Mouse (Mus musculus): ENCODE data around the gene Adora2a.
"Not testable (repeated sequence)": the region's sequence is repeated elsewhere in the genome, so short reads cannot be mapped to it uniquely, and the experiment has no call there.

The Adora2a gene

DNA sequence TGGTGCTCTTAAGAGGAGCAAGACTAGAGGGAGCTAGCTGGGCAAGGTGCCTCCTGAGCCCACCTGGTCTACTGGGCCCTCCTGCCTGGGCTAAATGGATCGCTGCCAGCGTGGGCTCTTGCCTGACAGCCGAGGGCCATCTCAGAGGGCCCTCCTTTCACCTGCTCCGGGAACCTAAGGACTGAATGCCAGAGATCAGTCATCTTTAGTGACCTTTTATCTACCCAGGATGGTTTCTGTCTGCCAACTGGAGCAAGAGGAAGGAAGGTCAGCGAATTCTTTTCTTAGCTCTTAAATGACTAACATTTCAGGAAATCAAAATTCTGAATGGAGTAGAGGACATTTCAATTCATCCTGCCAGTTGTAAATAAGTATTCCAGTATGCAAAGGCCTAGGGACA is 33.9 kb downstream of the Adora2a start:
- no peak for DNase-seq (ENCODE audit: low spot score)

- no peak for DNase-seq (ENCODE audit: low spot score)
Measured at GRCm38 (mm10) chr10:75352541-75352940, 35.9 kb downstream of the Adora2a start.

DNA sequence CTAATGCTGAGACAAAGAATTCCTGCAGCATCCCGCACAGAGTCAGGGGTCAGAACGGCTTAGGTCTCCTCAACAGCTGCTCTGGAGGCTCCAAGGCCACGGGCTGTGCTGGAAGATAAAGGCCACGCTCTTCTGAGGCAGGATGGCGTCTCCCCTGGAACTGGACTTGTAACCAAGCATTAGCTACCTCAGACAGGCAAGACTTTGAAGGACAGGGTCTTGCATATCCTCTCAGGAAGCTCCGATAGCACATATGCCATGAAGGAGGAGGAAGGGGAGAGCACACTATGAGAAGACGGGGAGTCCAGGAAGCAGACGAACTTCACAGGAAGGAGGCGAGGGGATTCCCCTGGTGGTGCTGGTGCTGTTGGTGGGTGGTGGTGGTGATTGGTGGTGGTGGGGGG is 37.2 kb downstream of the Adora2a start:
- DNase-seq (ENCODE audit: low spot score): peak; percentile 37

DNA sequence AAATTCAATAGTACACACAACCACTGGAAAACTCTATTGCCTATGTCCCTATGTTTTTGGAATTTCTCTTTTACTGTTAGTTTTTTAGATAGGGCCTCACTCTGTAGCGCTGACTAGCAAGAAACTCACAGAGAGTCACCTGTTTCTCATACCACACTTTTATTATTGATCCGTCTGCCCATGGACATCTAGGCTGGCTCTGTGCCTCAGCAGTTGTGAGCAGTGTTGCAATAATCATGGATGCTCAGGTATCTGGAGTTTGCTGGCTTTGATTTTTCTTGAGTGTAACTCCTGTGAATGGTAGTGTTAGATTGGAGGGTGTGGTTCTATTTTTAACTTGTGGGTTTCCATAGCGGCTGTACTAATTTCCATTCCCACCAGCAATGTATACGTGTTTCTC is 38.7 kb downstream of the Adora2a start:
- DNase-seq (ENCODE audit: low spot score): no peak

DNA sequence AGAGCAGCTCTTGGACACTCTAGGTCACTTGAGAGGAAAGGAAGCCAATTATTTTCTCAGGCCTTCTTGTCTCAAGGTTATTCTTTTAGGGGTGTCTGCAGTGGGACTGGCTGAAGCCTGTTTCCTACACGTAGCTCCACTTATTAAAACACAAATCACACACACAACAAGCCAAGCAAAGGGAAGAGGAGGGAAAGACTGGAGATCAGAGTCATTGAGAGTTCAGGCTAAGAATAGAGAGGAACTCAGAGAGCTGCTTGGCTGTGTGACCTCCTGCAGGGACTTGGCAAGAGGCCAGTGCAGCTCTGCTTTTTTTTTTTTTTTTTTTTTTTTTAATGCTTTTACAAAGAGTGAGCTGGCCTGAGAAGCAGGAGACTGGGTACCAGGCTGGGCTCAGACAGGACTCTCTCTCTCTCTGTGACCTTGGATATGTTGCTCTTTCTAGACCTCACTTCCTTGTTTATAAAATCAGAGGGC is 47.6 kb downstream of the Adora2a start:
- DNase-seq (ENCODE audit: low spot score): not testable (repeated sequence)

DNA sequence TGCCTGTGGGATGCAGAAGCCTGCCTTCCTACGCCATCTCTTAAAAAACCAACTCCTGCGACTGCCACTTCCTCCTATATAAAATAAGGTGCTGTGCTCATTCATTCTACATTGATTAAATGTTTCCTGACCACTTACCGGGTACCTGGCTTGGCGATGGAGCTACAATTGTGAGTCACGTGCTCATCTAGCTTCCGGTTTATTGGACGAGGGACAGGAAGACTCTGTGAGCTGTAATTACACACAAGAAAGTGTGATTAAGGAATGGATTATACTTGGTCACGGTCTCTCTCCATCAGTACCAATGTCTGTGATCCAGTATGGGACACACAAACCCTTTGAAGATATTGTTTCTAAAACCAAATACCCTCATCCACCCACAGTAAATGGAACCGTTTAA is 48.1 kb downstream of the Adora2a start:
- no peak for DNase-seq (ENCODE audit: low spot score)

DNA sequence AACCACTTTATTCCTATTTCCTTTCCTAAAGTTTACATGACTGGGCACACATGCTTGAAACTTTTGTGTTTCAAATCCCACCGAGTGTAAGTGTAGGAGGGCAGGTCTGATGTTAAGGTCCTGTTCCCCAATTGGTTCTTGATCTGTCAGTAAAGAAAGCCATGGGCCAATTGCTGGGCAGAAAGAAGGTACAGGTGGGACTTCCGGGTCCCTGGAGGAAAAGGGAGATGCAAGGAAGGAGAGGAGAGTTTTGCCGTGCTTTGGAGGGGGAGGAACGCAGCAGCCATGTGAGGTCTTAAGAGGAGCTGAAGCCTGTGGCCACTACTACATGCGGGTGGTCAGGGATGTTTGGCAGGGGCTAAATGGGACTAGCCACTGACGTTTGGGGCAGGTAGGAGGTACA is 48.6 kb downstream of the Adora2a start:
- peak; percentile 45 for DNase-seq (ENCODE audit: low spot score)

DNA sequence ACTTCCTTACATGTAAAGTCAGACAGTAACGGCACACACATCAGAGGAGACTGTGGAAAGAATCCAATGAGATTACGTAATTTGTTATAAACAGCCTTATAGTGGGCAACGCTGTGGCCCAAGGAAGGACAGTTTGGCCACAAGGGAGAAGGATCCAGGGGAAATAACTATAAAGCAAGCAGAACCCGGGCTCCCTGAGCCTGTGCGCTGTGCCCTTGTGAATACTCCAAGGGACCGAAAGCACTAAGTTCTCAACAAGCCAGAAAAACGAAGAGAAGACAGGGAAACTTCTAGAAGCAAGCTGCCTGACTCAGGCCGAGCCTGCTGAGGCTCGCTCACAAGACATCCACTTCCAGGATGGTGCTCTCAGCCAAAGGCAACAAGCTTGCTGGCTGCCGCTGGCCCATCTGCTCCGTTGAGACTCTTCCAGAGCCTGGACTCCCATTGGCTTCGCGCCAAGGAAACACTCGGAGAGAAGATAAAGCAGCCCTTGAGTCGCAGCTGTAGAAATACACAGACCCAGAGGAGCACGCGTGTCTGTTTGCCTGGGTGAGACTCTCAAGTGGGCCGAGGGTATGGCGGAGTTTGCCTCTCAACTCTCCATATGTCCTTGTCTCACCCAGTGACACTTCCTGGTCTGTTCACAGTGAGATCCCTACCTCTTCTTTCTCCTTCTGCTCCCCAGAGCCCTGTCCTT is 57.1 kb downstream of the Adora2a start:
- DNase-seq (ENCODE audit: low spot score): not testable (repeated sequence)

- DNase-seq (ENCODE audit: low spot score): no peak
Measured at GRCm38 (mm10) chr10:75378688-75379087, 62.0 kb downstream of the Adora2a start.

Data from T-cell, adult 2 months (primary cell).